Mouse (Mus musculus): Measurements from ENCODE around the gene Gpm6b. TPM values are rescaled to one million over a fixed set of nuclear protein-coding genes. Genes with fewer than 3 reads are reported as not detected.

Gpm6b gene
- polyA plus RNA-seq, 1 experiment from 2014 or later = 5.0 TPM

DNA sequence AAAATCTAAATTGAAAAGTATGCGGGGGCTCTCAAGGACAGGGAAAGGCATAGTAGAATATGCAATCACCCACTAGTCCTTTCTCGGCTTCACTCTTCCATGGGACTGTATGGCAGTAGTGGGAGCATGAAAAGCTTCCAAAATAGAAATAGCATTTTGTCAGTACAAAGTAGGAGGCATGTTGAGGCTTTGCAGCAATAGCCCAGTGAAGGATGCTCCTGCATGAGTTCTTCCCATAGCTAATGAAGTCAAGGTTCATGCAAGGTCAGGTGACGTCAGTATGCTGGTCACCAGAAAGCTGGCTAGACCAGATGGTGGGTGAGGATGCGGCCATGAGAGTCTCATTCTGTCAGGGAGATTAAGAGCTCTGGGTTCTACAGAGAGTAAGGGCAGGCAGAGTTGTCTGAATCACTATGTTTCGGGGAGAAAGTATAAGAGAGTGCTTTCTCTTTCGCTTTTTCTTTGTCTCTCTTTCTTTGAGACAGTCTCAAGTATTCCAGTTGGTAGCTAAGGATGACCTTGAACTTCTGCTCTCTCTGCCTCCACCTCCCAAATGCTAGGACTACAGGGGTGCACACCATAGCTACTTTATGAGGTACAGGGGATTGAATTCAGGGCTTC lies 95.9 kb downstream of the Gpm6b start:
- ATAC-seq (ENCODE audit: insufficient number of reproducible peaks, low FRiP score) = no peak

DNA sequence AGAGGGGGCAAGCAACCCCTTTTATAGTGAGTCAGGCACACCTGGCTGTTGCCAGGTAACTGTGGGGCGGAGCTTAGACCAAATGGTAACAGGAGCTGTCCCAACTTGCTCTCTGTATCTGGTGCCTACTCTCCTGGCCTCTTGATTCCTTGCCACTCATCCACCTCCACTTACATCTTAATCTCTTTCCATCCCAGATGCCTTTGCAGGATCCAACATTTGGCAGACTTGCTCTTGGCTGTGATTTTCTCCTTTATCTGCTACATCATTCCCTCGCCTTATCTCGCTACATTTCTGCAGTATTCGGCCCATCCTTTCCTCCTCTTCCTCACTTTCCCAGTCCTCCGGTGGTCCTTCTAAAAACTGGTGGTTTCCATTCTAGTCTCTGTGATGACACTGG lies 99.6 kb downstream of the Gpm6b start:
- WGBS = 80% methylated on average over 5 of the region's 5 CpGs

More for the DNA sequence above, 95.9 kb downstream of the Gpm6b start:
- Histone ChIP-seq H3K27me3 (replicated peaks) (no peaks in the 10 kb centered on the region), H3K4me1 (replicated peaks) (no peaks in the 10 kb centered on the region), H3K36me3 (no peaks in the 10 kb centered on the region), H3K9ac (no peak overlapping the region), H3K9me3 (replicated peaks) (no peaks in the 10 kb centered on the region), H3K27ac (ENCODE audit: poor library complexity, severe bottlenecking) (no peak overlapping the region), H3K4me2 (no peak overlapping the region), H3K4me3 (no peak overlapping the region)
- WGBS = 83% methylated on average over 6 of the region's 6 CpGs

DNA sequence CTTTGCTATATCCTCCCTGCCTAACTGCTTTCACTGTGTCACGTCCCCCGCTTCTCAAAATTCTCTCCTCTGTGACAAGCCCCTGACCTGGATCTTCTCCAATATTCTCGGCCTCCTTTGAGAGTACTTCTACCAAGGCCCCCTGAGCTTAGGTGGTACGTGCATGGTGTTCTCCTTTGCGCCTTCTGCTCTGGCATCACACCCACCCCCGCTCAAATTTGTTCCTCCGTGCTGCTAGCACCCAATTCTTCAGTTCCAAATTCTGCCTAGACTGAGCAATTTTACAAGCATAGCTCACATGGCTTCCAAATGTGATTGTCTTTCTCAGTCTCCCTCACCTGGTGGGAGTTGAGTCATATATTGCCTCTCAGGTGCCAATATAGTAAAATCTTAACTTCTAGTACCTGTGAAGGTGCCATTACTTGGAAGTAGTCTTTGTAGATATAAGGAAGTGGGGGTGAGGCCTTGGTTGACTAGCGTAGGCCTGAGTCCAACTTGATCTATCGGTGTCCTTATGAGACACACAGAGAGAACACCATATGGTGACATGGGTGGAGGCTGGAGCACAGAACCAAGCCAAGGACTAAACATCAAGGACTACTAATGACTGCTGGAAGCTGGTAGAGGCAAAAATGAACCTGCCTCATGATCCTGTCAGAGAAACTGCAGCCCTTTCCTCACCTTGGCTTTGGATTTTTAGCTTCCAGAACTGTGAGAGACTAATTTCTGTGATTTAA lies 100.2 kb downstream of the Gpm6b start:
- H3K4me3 ChIP-seq = no peak overlapping the region
- no peaks in the 10 kb centered on the region for H3K27me3 ChIP-seq (replicated peaks)
- no peaks in the 10 kb centered on the region for H3K9me3 ChIP-seq (replicated peaks)
- no peaks in the 10 kb centered on the region for H3K36me3 ChIP-seq
- 81% methylated on average over 9 of the region's 9 CpGs for WGBS
- H3K4me1 ChIP-seq (replicated peaks) = no peaks in the 10 kb centered on the region
- no peak overlapping the region for H3K27ac ChIP-seq (ENCODE audit: poor library complexity, severe bottlenecking)
- H3K9ac ChIP-seq = no peak overlapping the region
- ATAC-seq (ENCODE audit: insufficient number of reproducible peaks, low FRiP score) = no peak
- H3K4me2 ChIP-seq = no peak overlapping the region

More for the DNA sequence above, 99.6 kb downstream of the Gpm6b start:
- H3K4me2 ChIP-seq = no peak overlapping the region
- no peaks in the 10 kb centered on the region for H3K9me3 ChIP-seq (replicated peaks)
- no peaks in the 10 kb centered on the region for H3K4me1 ChIP-seq (replicated peaks)
- no peak overlapping the region for H3K27ac ChIP-seq (ENCODE audit: poor library complexity, severe bottlenecking)
- H3K27me3 ChIP-seq (replicated peaks) = no peaks in the 10 kb centered on the region
- no peak overlapping the region for H3K9ac ChIP-seq
- no peak for ATAC-seq (ENCODE audit: insufficient number of reproducible peaks, low FRiP score)
- no peak overlapping the region for H3K4me3 ChIP-seq
- H3K36me3 ChIP-seq = no peaks in the 10 kb centered on the region

DNA sequence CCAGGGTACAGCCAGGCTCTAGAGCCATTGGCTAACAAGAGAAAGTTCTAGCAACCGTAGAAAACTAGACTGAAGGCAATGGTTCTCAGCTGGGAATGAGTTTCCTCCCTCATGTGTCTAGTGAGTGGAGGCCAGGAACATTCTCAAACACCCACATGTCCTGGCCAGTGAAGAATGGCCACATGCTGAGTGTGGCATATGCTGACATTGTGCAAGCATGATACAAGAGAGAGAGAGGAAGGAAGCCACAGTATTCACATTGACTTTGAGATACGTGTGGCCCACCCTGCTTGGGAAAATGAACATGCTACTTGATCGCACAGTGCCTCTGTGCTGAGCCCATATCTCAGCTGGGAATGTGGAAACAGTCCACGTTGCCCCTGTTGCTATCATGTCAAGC lies 101.2 kb downstream of the Gpm6b start:
- Histone ChIP-seq H3K27ac (ENCODE audit: poor library complexity, severe bottlenecking) (no peak overlapping the region), H3K9ac (no peak overlapping the region), H3K4me2 (no peak overlapping the region), H3K4me1 (replicated peaks) (no peaks in the 10 kb centered on the region), H3K27me3 (replicated peaks) (no peaks in the 10 kb centered on the region), H3K36me3 (no peaks in the 10 kb centered on the region), H3K4me3 (no peak overlapping the region), H3K9me3 (replicated peaks) (no peaks in the 10 kb centered on the region)
- WGBS = 80% methylated on average over 4 of the region's 4 CpGs
- ATAC-seq (ENCODE audit: insufficient number of reproducible peaks, low FRiP score) = no peak

DNA sequence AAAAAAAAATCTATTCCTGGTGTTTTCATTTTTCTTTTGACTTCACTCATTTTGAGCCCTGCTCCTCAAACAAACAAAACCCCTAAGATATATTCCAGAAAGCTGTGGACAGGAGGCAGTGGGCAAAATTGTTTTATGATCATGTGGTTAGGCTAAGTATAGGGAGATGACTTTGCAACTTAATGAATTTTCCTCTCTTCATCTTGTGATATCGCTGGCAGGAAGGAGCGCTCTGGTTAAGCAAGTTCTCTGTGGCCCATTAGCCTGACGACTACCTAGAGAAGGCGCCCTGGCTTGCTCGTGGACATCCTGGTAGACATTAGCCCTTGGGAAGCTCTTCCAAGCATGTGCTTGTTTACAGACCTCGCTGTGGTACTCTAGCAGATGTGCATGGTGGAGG lies 103.1 kb downstream of the Gpm6b start:
- Histone ChIP-seq H3K9me3 (replicated peaks) (no peaks in the 10 kb centered on the region), H3K27me3 (replicated peaks) (no peaks in the 10 kb centered on the region), H3K4me2 (no peak overlapping the region), H3K27ac (ENCODE audit: poor library complexity, severe bottlenecking) (no peak overlapping the region), H3K36me3 (no peaks in the 10 kb centered on the region), H3K4me3 (no peak overlapping the region), H3K9ac (no peak overlapping the region), H3K4me1 (replicated peaks) (no peaks in the 10 kb centered on the region)
- 79% methylated on average over 6 of the region's 6 CpGs for WGBS
- no peak for ATAC-seq (ENCODE audit: insufficient number of reproducible peaks, low FRiP score)

DNA sequence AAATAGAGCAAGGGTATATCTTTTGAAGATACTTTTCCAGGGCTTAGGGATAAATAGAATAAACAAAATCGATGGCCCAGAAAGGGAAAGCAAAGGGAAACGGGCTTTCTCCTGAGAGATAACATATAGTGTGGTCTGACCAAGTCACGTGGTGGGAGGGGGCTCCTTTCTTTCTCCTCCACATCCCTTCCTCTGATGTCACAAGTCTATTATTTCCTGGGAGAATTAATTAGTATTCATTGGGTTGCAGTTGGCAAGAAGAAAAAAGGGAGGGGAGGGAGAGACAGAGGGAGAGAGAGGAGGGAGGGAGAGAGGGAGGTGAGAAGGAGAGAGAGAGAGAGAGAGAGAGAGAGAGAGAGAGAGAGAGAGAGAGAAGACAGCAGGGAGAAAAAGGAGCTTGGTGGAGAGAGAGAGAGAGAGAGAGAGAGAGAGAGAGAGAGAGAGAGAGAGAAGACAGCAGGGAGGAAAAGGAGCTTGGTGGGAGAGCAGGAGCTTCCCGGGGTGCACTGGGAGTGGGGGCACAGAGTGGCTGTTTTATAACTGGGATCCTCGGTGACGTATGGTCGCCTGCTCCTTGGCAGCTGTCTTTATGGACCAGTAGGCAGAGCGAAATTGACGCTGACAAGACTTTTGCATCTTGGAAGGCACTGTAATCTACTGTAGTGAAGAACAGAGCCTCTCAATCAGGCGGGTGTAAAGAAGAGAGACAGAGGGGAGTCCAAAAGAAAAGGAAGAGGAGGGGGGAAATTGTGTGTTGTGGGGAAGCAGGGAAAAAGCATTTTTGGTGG lies 105.7 kb downstream of the Gpm6b start:
- Histone ChIP-seq H3K27me3 (replicated peaks) (no peaks in the 10 kb centered on the region), H3K4me2 (peak overlapping the region; percentile 61), H3K36me3 (no peaks in the 10 kb centered on the region), H3K9me3 (replicated peaks) (no peaks in the 10 kb centered on the region), H3K4me3 (peak overlapping the region; percentile 27), H3K9ac (peak overlapping the region; percentile 51), H3K27ac (ENCODE audit: poor library complexity, severe bottlenecking) (no peak overlapping the region), H3K4me1 (replicated peaks) (no peaks in the 10 kb centered on the region)
- 22% methylated on average over 10 of the region's 10 CpGs for WGBS
- ATAC-seq (ENCODE audit: insufficient number of reproducible peaks, low FRiP score) = no peak

DNA sequence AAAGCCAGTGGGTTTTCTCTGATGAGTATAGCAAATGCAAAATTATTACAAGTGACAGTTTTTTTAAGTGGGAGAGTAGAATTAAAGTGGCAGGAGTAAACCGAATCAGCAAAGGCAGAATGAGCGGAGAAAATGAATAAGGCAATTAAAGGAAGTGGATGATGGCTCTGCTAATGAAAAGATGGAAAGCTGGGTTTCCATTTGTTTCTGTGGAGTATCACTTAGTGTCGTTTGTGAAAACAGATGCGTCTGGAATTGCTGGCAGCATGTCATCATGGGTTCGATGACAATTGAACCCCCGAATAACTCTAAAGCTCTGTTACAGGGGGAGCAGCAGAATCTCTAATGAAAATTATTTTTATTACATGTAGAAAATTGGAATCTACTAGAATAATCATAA lies 109.4 kb downstream of the Gpm6b start:
- Histone ChIP-seq H3K4me3 (no peak overlapping the region), H3K4me2 (no peak overlapping the region), H3K9me3 (replicated peaks) (no peaks in the 10 kb centered on the region), H3K27ac (ENCODE audit: poor library complexity, severe bottlenecking) (no peak overlapping the region), H3K9ac (no peak overlapping the region), H3K36me3 (no peaks in the 10 kb centered on the region), H3K4me1 (replicated peaks) (no peaks in the 10 kb centered on the region), H3K27me3 (replicated peaks) (no peaks in the 10 kb centered on the region)
- no peak for ATAC-seq (ENCODE audit: insufficient number of reproducible peaks, low FRiP score)
- 82% methylated on average over 6 of the region's 6 CpGs for WGBS

DNA sequence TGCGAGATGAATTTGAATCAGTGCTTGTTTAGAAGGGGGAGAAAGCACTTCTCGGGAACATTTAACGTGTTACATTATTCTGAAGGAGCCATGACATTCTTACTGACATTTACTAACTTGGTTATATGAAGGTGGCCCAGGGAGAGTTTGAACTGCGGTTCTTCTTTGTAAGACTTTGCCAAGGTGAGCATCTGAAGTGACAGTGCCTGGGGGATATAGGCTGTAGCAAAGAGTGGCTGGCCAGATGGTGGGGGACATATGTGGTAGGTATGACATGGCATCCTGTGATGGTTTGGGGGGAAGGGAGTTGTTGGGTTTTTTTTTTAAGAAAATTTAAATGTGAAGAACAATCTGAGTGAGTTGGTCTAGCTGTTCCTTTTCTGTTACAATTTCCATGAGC lies 109.9 kb downstream of the Gpm6b start:
- Histone ChIP-seq H3K9me3 (replicated peaks) (no peaks in the 10 kb centered on the region), H3K4me3 (no peak overlapping the region), H3K4me2 (no peak overlapping the region), H3K36me3 (no peaks in the 10 kb centered on the region), H3K27ac (ENCODE audit: poor library complexity, severe bottlenecking) (no peak overlapping the region), H3K4me1 (replicated peaks) (no peaks in the 10 kb centered on the region), H3K27me3 (replicated peaks) (no peaks in the 10 kb centered on the region), H3K9ac (no peak overlapping the region)
- ATAC-seq (ENCODE audit: insufficient number of reproducible peaks, low FRiP score) = no peak
- WGBS = 73% methylated on average over 4 of the region's 4 CpGs

DNA sequence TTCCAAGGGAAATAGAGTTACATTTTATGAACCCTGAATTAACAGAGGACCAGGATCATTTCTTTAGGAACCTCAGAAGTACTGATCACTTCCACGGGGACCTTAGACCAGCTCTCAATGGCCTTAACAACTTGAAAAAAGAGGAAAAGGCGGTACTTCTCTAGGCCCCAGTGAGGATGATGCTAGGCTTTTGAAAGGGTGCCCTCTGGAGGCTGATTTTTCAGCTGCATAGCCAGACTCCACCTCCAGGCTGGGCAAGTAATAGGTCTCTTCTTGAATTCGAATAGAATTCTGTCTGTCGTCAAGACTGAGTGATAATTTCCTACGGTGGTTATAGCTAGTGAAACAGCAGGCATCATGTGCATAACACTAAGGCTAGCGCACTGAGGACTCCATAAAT lies 113.1 kb downstream of the Gpm6b start:
- ATAC-seq (ENCODE audit: insufficient number of reproducible peaks, low FRiP score) = no peak
- no peaks in the 10 kb centered on the region for H3K27me3 ChIP-seq (replicated peaks)
- H3K9ac ChIP-seq = no peak overlapping the region
- no peaks in the 10 kb centered on the region for H3K36me3 ChIP-seq
- 21% methylated on average over 6 of the region's 6 CpGs for WGBS
- H3K4me2 ChIP-seq = no peak overlapping the region
- no peaks in the 10 kb centered on the region for H3K9me3 ChIP-seq (replicated peaks)
- no peak overlapping the region for H3K4me3 ChIP-seq
- H3K27ac ChIP-seq (ENCODE audit: poor library complexity, severe bottlenecking) = no peak overlapping the region
- no peaks in the 10 kb centered on the region for H3K4me1 ChIP-seq (replicated peaks)

DNA sequence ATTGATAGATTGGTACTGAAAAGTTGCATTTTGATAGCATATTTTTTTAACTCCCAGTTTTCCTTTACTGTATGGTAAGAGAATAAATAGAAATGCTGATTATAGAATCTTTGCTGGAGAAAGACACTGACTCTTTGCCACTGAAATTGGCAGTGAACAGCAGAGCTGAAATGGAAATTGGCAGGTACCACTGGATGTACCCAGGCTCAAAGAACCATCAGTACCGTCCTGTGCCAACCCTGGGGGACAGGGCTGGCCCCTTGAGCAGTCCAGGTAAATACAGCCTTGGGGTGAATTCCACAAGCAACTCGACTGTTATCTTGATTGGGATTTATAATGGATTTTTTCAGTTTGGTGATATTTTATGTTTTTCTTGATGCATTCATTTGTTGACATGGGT lies 114.7 kb downstream of the Gpm6b start:
- no peak overlapping the region for H3K4me2 ChIP-seq
- no peak overlapping the region for H3K4me3 ChIP-seq
- ATAC-seq (ENCODE audit: insufficient number of reproducible peaks, low FRiP score) = no peak
- no peak overlapping the region for H3K9ac ChIP-seq
- H3K36me3 ChIP-seq = no peaks in the 10 kb centered on the region
- WGBS = 55% methylated on average over 2 of the region's 2 CpGs
- H3K27me3 ChIP-seq (replicated peaks) = no peaks in the 10 kb centered on the region
- no peak overlapping the region for H3K27ac ChIP-seq (ENCODE audit: poor library complexity, severe bottlenecking)
- H3K9me3 ChIP-seq (replicated peaks) = no peaks in the 10 kb centered on the region
- H3K4me1 ChIP-seq (replicated peaks) = no peaks in the 10 kb centered on the region

DNA sequence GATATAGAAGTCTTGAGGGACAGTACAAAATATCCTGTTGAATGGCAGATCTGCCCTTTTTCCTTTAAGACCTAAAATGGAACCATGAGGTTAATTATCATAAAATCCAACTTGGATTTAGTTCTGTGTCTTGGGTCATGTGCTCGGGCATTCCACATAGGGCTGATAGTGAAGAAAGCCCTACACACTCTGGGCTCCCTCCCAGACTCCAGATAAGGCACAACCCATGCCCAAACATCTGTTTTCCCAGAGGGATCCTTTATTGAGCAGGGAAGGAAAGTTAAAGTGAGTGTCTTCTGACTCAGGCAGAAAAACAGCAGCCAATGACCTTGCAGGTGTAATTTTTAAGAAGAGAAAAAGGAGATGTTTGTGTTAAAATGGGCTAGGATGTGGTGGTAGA lies 116.2 kb downstream of the Gpm6b start:
- no peak overlapping the region for H3K4me2 ChIP-seq
- H3K27me3 ChIP-seq (replicated peaks) = no peaks in the 10 kb centered on the region
- H3K36me3 ChIP-seq = no peaks in the 10 kb centered on the region

More for the DNA sequence above, 116.2 kb downstream of the Gpm6b start:
- H3K9ac ChIP-seq = no peak overlapping the region
- no peak overlapping the region for H3K27ac ChIP-seq (ENCODE audit: poor library complexity, severe bottlenecking)
- H3K4me3 ChIP-seq = no peak overlapping the region
- no peaks in the 10 kb centered on the region for H3K9me3 ChIP-seq (replicated peaks)
- 54% methylated on average over 1 of the region's 1 CpGs for WGBS
- no peak for ATAC-seq (ENCODE audit: insufficient number of reproducible peaks, low FRiP score)
- H3K4me1 ChIP-seq (replicated peaks) = no peaks in the 10 kb centered on the region
